8 mouse cellular contexts compared by ENCODE assay signal in genomic region chr9:77427292-77428114, GRCm38 (mm10).
DNase-seq lines count a peak whose midpoint lies in the region; ATAC-seq lines count a peak whose summit lies in the region.

No protein-coding gene starts in this region.

- peaks cover 10% of the 10 kb centered on the region for H3K36me3 ChIP-seq in forebrain, embryonic 14.5 days (ENCODE audit: control insufficient read depth, insufficient read depth, low read length)
- H3K36me3 ChIP-seq in hindbrain, embryonic 11.5 days (ENCODE audit: control insufficient read depth, insufficient read depth, low read length) = no peaks in the 10 kb centered on the region
- no peaks in the 10 kb centered on the region for H3K36me3 ChIP-seq in limb, embryonic 12.5 days
- 0 out of 2 replicates have a peak, but pooled peaks cover 2% of the 10 kb centered on the region for H3K36me3 ChIP-seq in midbrain, embryonic 11.5 days (ENCODE audit: control insufficient read depth, insufficient read depth, low read length)

- 44% methylated on average over 23 of the region's 23 CpGs for WGBS in forebrain, embryonic 14.5 days
- 47% methylated on average over 23 of the region's 23 CpGs for WGBS in hindbrain, embryonic 11.5 days
- WGBS in limb, embryonic 12.5 days = 15% methylated on average over 23 of the region's 23 CpGs
- 53% methylated on average over 23 of the region's 23 CpGs for WGBS in midbrain, embryonic 11.5 days

- peaks cover 14% of the 10 kb centered on the region for H3K4me1 ChIP-seq in forebrain, embryonic 14.5 days (ENCODE audit: control insufficient read depth, insufficient read depth, low read length)
- peaks cover 4% of the 10 kb centered on the region; the same call in 1 of the 2 replicates for H3K4me1 ChIP-seq in hindbrain, embryonic 11.5 days (replicated peaks; ENCODE audit: control insufficient read depth, insufficient read depth, low read length)
- H3K4me1 ChIP-seq in limb, embryonic 12.5 days (replicated peaks) = peaks cover 40% of the 10 kb centered on the region
- H3K4me1 ChIP-seq in midbrain, embryonic 11.5 days (ENCODE audit: control insufficient read depth, insufficient read depth, low read length) = peaks cover 10% of the 10 kb centered on the region; the same call in 1 of the 2 replicates

- no peaks in the 10 kb centered on the region for H3K27me3 ChIP-seq in forebrain, embryonic 14.5 days (replicated peaks; ENCODE audit: control insufficient read depth, insufficient read depth, low read length)
- no peaks in the 10 kb centered on the region for H3K27me3 ChIP-seq in hindbrain, embryonic 11.5 days (ENCODE audit: control insufficient read depth, insufficient read depth, low read length)
- H3K27me3 ChIP-seq in limb, embryonic 12.5 days = 0 out of 2 replicates have a peak, but pooled peaks cover 2% of the 10 kb centered on the region
- no peaks in the 10 kb centered on the region for H3K27me3 ChIP-seq in midbrain, embryonic 11.5 days (ENCODE audit: control insufficient read depth, insufficient read depth, low read length)

- no peak overlapping the region for H3K4me3 ChIP-seq in forebrain, embryonic 14.5 days (ENCODE audit: low read depth, low read length)
- H3K4me3 ChIP-seq in hindbrain, embryonic 11.5 days (ENCODE audit: low read depth, low read length) = no peak overlapping the region
- peak overlapping the region; percentile 26 for H3K4me3 ChIP-seq in limb, embryonic 12.5 days (replicated peaks)
- H3K4me3 ChIP-seq in midbrain, embryonic 11.5 days (ENCODE audit: low read depth, low read length) = no peak overlapping the region

- no peaks in the 10 kb centered on the region for H3K9me3 ChIP-seq in forebrain, embryonic 14.5 days (replicated peaks; ENCODE audit: control insufficient read depth, low read length)
- H3K9me3 ChIP-seq in hindbrain, embryonic 11.5 days (ENCODE audit: control insufficient read depth, low read length) = no peaks in the 10 kb centered on the region
- H3K9me3 ChIP-seq in limb, embryonic 12.5 days = no peaks in the 10 kb centered on the region
- no peaks in the 10 kb centered on the region for H3K9me3 ChIP-seq in midbrain, embryonic 11.5 days (ENCODE audit: control insufficient read depth, low read length)

- ATAC-seq in forebrain, embryonic 14.5 days = peak; percentile 67
- ATAC-seq in hindbrain, embryonic 11.5 days (ENCODE audit: low FRiP score) = peak; percentile 89
- ATAC-seq in limb, embryonic 12.5 days (ENCODE audit: insufficient number of reproducible peaks, insufficient read depth, low FRiP score, low TSS enrichment, low read depth) = peak; percentile 80; the same call in 1 of the 2 replicates
- ATAC-seq in midbrain, embryonic 11.5 days (ENCODE audit: low FRiP score) = peak; percentile 87

- DNase-seq in cerebellum, postnatal 10 days = peak; percentile 34 to 41
- no peak for DNase-seq in cerebellum, adult 11 months
- peak; percentile 20 for DNase-seq in forebrain, embryonic 14.5 days (ENCODE audit: low spot score)
- DNase-seq in hindbrain, embryonic 11.5 days (ENCODE audit: low spot score) = peak; percentile 50
- peak; percentile 90 for DNase-seq in midbrain, embryonic 11.5 days (ENCODE audit: low spot score, missing footprints)
- DNase-seq in urinary bladder, postnatal 25 days (ENCODE audit: low spot score) = peak; percentile 38
- DNase-seq in cerebellum, adult 18-20 months = no peak

- H3K27ac ChIP-seq in forebrain, embryonic 14.5 days (ENCODE audit: low read depth, low read length) = no peak overlapping the region
- H3K27ac ChIP-seq in hindbrain, embryonic 11.5 days (ENCODE audit: low read depth, low read length) = peak overlapping the region; percentile 31; the same call in 1 of the 2 replicates
- H3K27ac ChIP-seq in limb, embryonic 12.5 days = peak overlapping the region; percentile 82
- no peak overlapping the region for H3K27ac ChIP-seq in midbrain, embryonic 11.5 days (ENCODE audit: low read depth, low read length)

- H3K9ac ChIP-seq in forebrain, embryonic 14.5 days (ENCODE audit: low read length) = peak overlapping the region; percentile 21; the same call in 1 of the 2 replicates
- H3K9ac ChIP-seq in hindbrain, embryonic 11.5 days (ENCODE audit: low read depth, low read length) = no peak overlapping the region; the same call in 1 of the 2 replicates
- H3K9ac ChIP-seq in limb, embryonic 12.5 days (replicated peaks) = no peak overlapping the region; the same call in 1 of the 2 replicates
- no peak overlapping the region for H3K9ac ChIP-seq in midbrain, embryonic 11.5 days (ENCODE audit: low read length)

- peak overlapping the region; percentile 22 for H3K4me2 ChIP-seq in forebrain, embryonic 14.5 days (ENCODE audit: low read length)
- peak overlapping the region; percentile 21 for H3K4me2 ChIP-seq in hindbrain, embryonic 11.5 days (replicated peaks; ENCODE audit: low read depth, low read length)
- H3K4me2 ChIP-seq in limb, embryonic 12.5 days = peak overlapping the region; percentile 57
- peak overlapping the region; percentile 30 for H3K4me2 ChIP-seq in midbrain, embryonic 11.5 days

Comparison
In these comparisons a context has a peak if more than half of its experiments do, and no peak if none do; other contexts are left out.
1. DNase-seq: peak in cerebellum, postnatal 10 days (2 of 2), forebrain, embryonic 14.5 days (single experiment), hindbrain, embryonic 11.5 days (single experiment), midbrain, embryonic 11.5 days (single experiment) and urinary bladder, postnatal 25 days (single experiment); none in cerebellum, adult 11 months (single experiment) and cerebellum, adult 18-20 months (0 of 2).
2. H3K27ac ChIP-seq: peak in hindbrain, embryonic 11.5 days (single experiment) and limb, embryonic 12.5 days (single experiment); none in forebrain, embryonic 14.5 days (single experiment) and midbrain, embryonic 11.5 days (single experiment).
3. Peak in every context shown above with its lines, with median percentiles within 50 percentile points of each other: ATAC-seq and H3K4me2 ChIP-seq.